Mouse (Mus musculus) ZHBTc4 (cell line): ENCODE data around the gene Tmem87a.
A peak's percentile ranks its signal among the peaks of the same experiment; 100 is the strongest.

Source experiments
- DNase-seq: peaks from one replicate; pipeline ENCODE4 v3.0.0-alpha.2; 2011; ENCODE audit warnings: low read depth, low spot score

The Tmem87a gene

GRCm38 (mm10) chr2:120403986-120404822, at the start of gene Tmem87a:
Tmem87a (minus strand) TSS chr2:120404113.
- peak; percentile 98 for DNase-seq

- DNase-seq = no peak
Observed at GRCm38 (mm10) chr2:120452600-120452999, 48.7 kb upstream of the Tmem87a start.

GRCm38 (mm10) chr2:120450724-120451123, 46.8 kb upstream of the Tmem87a start:
- DNase-seq = no peak

- DNase-seq = no peak
Observed at GRCm38 (mm10) chr2:120447306-120447705, 43.4 kb upstream of the Tmem87a start.

GRCm38 (mm10) chr2:120446373-120446772, 42.5 kb upstream of the Tmem87a start:
- DNase-seq = peak; percentile 5

GRCm38 (mm10) chr2:120444486-120444885, 40.6 kb upstream of the Tmem87a start:
- DNase-seq = no peak

GRCm38 (mm10) chr2:120424386-120424785, 20.5 kb upstream of the Tmem87a start:
- no peak for DNase-seq

GRCm38 (mm10) chr2:120414738-120415414, 11.0 kb upstream of the Tmem87a start:
- no peak for DNase-seq

GRCm38 (mm10) chr2:120414113-120414512, 10.2 kb upstream of the Tmem87a start:
- DNase-seq = no peak

GRCm38 (mm10) chr2:120411096-120411628, 7.2 kb upstream of the Tmem87a start:
- no peak for DNase-seq

- no peak for DNase-seq
Observed at GRCm38 (mm10) chr2:120404823-120405765, 1.2 kb upstream of the Tmem87a start.

GRCm38 (mm10) chr2:120403653-120403985, 294 bp downstream of the Tmem87a start, which contains the start of gene Ganc:
Ganc (plus strand) TSS chr2:120403896.
- DNase-seq = no peak

- no peak for DNase-seq
Observed at GRCm38 (mm10) chr2:120402813-120403212, 1.1 kb downstream of the Tmem87a start.

- no peak for DNase-seq
Observed at GRCm38 (mm10) chr2:120397951-120398350, 6.0 kb downstream of the Tmem87a start.

GRCm38 (mm10) chr2:120392406-120392805, 11.5 kb downstream of the Tmem87a start:
- peak; percentile 42 for DNase-seq

- DNase-seq = no peak
Observed at GRCm38 (mm10) chr2:120390934-120391333, 13.0 kb downstream of the Tmem87a start.

- DNase-seq = no peak
Observed at GRCm38 (mm10) chr2:120389376-120389775, 14.5 kb downstream of the Tmem87a start.

GRCm38 (mm10) chr2:120387291-120387690, 16.6 kb downstream of the Tmem87a start:
- no peak for DNase-seq

- no peak for DNase-seq
Observed at GRCm38 (mm10) chr2:120386264-120386663, 17.6 kb downstream of the Tmem87a start.

- no peak for DNase-seq
Observed at GRCm38 (mm10) chr2:120373858-120374257, 30.1 kb downstream of the Tmem87a start.

GRCm38 (mm10) chr2:120367416-120368207, 36.3 kb downstream of the Tmem87a start:
- no peak for DNase-seq
